Mouse (Mus musculus): ENCODE results near the gene Tmem170.

Gene Tmem170

GRCm38 (mm10) chr8:111813818-111814217 lies 62.7 kb downstream of the Tmem170 start:
- DNase-seq (ENCODE audit: low spot score): no peak

Data from ovary, postnatal 14 days (tissue).